ENCODE assay signal across 8 mouse cellular contexts in the genomic region with DNA sequence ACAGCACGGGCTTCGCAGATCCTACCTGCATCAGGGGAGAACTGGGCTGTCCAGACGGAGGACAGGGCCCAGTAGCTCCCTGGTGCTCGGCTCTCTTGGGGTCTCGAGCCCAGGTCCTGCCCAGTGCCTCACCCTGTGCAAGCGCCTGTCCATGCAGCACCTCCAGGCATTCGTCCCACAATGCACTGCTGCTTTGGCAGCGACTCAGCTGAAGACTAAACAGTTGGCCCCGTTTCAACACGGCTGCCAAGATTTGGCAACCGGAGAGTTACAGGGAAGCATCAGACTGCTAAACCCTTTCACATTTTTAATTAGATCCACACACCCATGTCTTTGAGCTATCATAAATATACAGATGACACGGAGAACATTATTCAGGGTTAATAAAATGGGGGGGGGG.
DNase-seq lines count a peak whose midpoint lies in the region; ATAC-seq lines count a peak whose summit lies in the region.

No protein-coding gene starts in this region.

- H3K27me3 ChIP-seq in embryonic facial prominence, embryonic 13.5 days, result no peaks in the 10 kb centered on the region
- no peaks in the 10 kb centered on the region; the same call in 1 of the 2 replicates for H3K27me3 ChIP-seq in embryonic facial prominence, embryonic 10.5 days (replicated peaks; ENCODE audit: low read depth, poor library complexity, severe bottlenecking)
- H3K27me3 ChIP-seq in kidney, embryonic 14.5 days (ENCODE audit: control insufficient read depth, insufficient read depth, low read length), result no peaks in the 10 kb centered on the region
- no peaks in the 10 kb centered on the region for H3K27me3 ChIP-seq in limb, embryonic 10.5 days (ENCODE audit: low read depth, poor library complexity, severe bottlenecking)

- H3K9me3 ChIP-seq in embryonic facial prominence, embryonic 13.5 days, result no peaks in the 10 kb centered on the region
- no peaks in the 10 kb centered on the region for H3K9me3 ChIP-seq in embryonic facial prominence, embryonic 10.5 days
- no peaks in the 10 kb centered on the region for H3K9me3 ChIP-seq in kidney, embryonic 14.5 days (ENCODE audit: control insufficient read depth, low read length)
- H3K9me3 ChIP-seq in limb, embryonic 10.5 days (replicated peaks), result no peaks in the 10 kb centered on the region

- ATAC-seq in embryonic facial prominence, embryonic 13.5 days (ENCODE audit: insufficient number of reproducible peaks, insufficient read depth, low FRiP score, low TSS enrichment, low read depth), result no peak
- peak; percentile 35; the same call in 1 of the 2 replicates for ATAC-seq in kidney, embryonic 14.5 days (ENCODE audit: low FRiP score, low TSS enrichment)

- no peaks in the 10 kb centered on the region for H3K36me3 ChIP-seq in embryonic facial prominence, embryonic 13.5 days
- no peaks in the 10 kb centered on the region for H3K36me3 ChIP-seq in embryonic facial prominence, embryonic 10.5 days (replicated peaks)
- no peaks in the 10 kb centered on the region for H3K36me3 ChIP-seq in kidney, embryonic 14.5 days (ENCODE audit: control insufficient read depth, insufficient read depth, low read length)
- no peaks in the 10 kb centered on the region for H3K36me3 ChIP-seq in limb, embryonic 10.5 days

- H3K4me2 ChIP-seq in embryonic facial prominence, embryonic 13.5 days, result no peak overlapping the region
- H3K4me2 ChIP-seq in kidney, embryonic 14.5 days (replicated peaks; ENCODE audit: low read depth, low read length), result no peak overlapping the region

- H3K4me1 ChIP-seq in embryonic facial prominence, embryonic 13.5 days, result peaks cover 28% of the 10 kb centered on the region
- H3K4me1 ChIP-seq in embryonic facial prominence, embryonic 10.5 days, result peaks cover 12% of the 10 kb centered on the region; the same call in 1 of the 2 replicates
- H3K4me1 ChIP-seq in kidney, embryonic 14.5 days (ENCODE audit: control insufficient read depth, insufficient read depth, low read length), result no peaks in the 10 kb centered on the region
- peaks cover 11% of the 10 kb centered on the region; the same call in 1 of the 2 replicates for H3K4me1 ChIP-seq in limb, embryonic 10.5 days

- H3K27ac ChIP-seq in embryonic facial prominence, embryonic 13.5 days, result peak overlapping the region; percentile 30
- no peak overlapping the region; the same call in 1 of the 2 replicates for H3K27ac ChIP-seq in embryonic facial prominence, embryonic 10.5 days (replicated peaks)
- H3K27ac ChIP-seq in kidney, embryonic 14.5 days (ENCODE audit: low read depth, low read length), result no peak overlapping the region
- H3K27ac ChIP-seq in limb, embryonic 10.5 days, result 0 out of 2 replicates have a peak overlapping the region, but pooled peaks have one; percentile 46

- H3K9ac ChIP-seq in embryonic facial prominence, embryonic 13.5 days, result no peak overlapping the region
- no peak overlapping the region for H3K9ac ChIP-seq in kidney, embryonic 14.5 days (ENCODE audit: low read depth, low read length)

- no peak overlapping the region for H3K4me3 ChIP-seq in embryonic facial prominence, embryonic 13.5 days
- H3K4me3 ChIP-seq in embryonic facial prominence, embryonic 10.5 days, result no peak overlapping the region
- no peak overlapping the region for H3K4me3 ChIP-seq in kidney, embryonic 14.5 days (ENCODE audit: low read length)
- no peak overlapping the region for H3K4me3 ChIP-seq in limb, embryonic 10.5 days

- DNase-seq in embryonic facial prominence, embryonic 10.5 days (ENCODE audit: low spot score), result no peak
- DNase-seq in adrenal gland, postnatal 4 days (ENCODE audit: low spot score in 2 of 2), result peak; percentile 24 to 50
- peak; percentile 33 to 47 for DNase-seq in frontal cortex, postnatal 25 days (ENCODE audit: low spot score in 2 of 2)
- DNase-seq in limb, embryonic 10.5 days (ENCODE audit: low spot score), result no peak
- peak; percentile 69 for DNase-seq in ovary, postnatal 36 days (ENCODE audit: low spot score)
- DNase-seq in embryo, embryonic 11 days, result no peak

- WGBS in embryonic facial prominence, embryonic 13.5 days, result 47% methylated on average over 12 of the region's 12 CpGs
- WGBS in embryonic facial prominence, embryonic 10.5 days, result 85% methylated on average over 12 of the region's 12 CpGs
- WGBS in kidney, embryonic 14.5 days, result 66% methylated on average over 12 of the region's 12 CpGs
- WGBS in limb, embryonic 10.5 days, result 83% methylated on average over 12 of the region's 12 CpGs

Comparison
In these comparisons a context has a peak if more than half of its experiments do, and no peak if none do; other contexts are left out.
1. H3K27ac ChIP-seq: peak in embryonic facial prominence, embryonic 13.5 days (single experiment) and limb, embryonic 10.5 days (single experiment); none in embryonic facial prominence, embryonic 10.5 days (single experiment) and kidney, embryonic 14.5 days (single experiment).
2. DNase-seq: peak in adrenal gland, postnatal 4 days (2 of 2), frontal cortex, postnatal 25 days (2 of 2) and ovary, postnatal 36 days (single experiment); none in embryonic facial prominence, embryonic 10.5 days (single experiment), limb, embryonic 10.5 days (single experiment) and embryo, embryonic 11 days (single experiment).